Mouse (Mus musculus): ENCODE results near the gene Klhl21. TPM values are rescaled to one million over a fixed set of nuclear protein-coding genes. Genes with fewer than 3 reads are reported as not detected.

Gene Klhl21
- polyA plus RNA-seq, 1 experiment = 13.3 TPM

DNA sequence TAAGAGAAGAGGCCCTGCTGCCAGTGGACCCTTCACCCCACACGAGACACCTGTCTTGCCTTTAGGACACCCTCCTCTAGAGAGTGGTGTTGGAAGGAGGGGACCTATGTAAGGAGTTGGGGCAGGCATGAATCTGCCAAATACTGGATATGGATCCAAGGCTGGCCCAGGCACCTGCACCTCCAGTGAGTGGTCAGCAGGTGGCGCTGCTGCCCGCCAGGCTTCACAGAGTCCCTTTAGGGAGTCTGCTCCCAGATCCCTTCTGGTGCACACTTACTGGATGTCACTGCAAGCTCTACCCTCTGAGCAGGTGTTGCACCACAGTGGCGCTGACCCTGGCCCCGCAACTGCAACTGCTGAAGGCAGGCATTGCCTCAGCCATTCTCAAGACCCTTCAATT is 27.2 kb upstream of the Klhl21 start:
- H3K4me3 ChIP-seq (ENCODE audit: insufficient read depth, low read length) = no peak overlapping the region
- peaks cover 3% of the 10 kb centered on the region for H3K4me1 ChIP-seq (ENCODE audit: control insufficient read depth, insufficient read depth, low read length)
- H3K27ac ChIP-seq (ENCODE audit: insufficient read depth, low read depth, low read length) = no peak overlapping the region
- TF ChIP-seq POLR2A (IDR thresholded peaks at IDR 0.05; ENCODE audit: borderline replicate concordance, low read depth, low read length) (no peak), CTCF (IDR thresholded peaks at IDR 0.05; ENCODE audit: low read depth, low read length) (peak; percentile 87; the same call in 1 of the 2 replicates)

DNA sequence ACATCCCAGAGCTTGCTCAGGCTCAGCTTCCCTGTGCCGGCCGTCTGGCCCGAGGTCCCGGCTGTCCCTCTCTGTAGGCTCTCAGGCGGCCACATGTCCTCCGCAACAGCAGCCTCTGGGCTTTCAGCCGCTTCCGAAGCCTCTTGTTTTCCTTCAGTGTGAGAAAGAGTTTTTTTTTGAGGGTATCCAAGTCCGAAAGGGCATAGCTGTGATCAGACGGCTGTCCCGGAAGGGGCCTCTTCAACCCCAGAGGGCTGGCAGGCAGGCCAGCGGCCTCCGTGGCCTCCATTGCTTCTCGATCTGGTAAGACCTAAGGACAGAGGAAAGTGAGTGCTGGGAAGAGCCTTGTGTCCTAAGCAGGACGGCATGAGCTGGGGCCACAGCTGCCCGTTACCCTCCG is 25.6 kb upstream of the Klhl21 start:
- no peak overlapping the region for H3K4me3 ChIP-seq (ENCODE audit: insufficient read depth, low read length)
- no peak for TF ChIP-seq CTCF (IDR thresholded peaks at IDR 0.05; ENCODE audit: low read depth, low read length)
- no peak for TF ChIP-seq POLR2A (IDR thresholded peaks at IDR 0.05; ENCODE audit: borderline replicate concordance, low read depth, low read length)
- H3K27ac ChIP-seq (ENCODE audit: insufficient read depth, low read depth, low read length) = no peak overlapping the region
- H3K4me1 ChIP-seq (ENCODE audit: control insufficient read depth, insufficient read depth, low read length) = peaks cover 10% of the 10 kb centered on the region

DNA sequence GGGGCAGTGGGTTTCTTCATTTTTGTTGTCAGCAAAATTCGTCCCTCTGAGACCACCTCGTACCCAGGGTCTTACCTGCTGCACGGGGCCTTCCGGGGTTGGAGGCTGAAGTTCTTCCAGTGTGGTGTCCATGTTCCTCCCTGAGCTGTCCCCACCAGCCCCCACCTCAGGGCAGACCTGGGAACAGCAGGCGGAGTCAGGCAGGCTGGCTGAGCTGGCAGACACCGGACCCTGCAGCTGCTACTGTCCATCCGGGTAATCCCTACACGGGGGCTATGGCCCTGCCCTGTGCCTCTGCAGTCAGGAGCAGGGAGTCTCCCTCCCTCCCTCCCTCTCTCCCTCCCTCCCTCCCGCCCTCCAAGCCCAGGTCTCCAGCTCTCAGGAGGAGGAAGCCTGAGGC is 25.0 kb upstream of the Klhl21 start:
- TF ChIP-seq CTCF (IDR thresholded peaks at IDR 0.05; ENCODE audit: low read depth, low read length) = no peak
- no peak for TF ChIP-seq POLR2A (IDR thresholded peaks at IDR 0.05; ENCODE audit: borderline replicate concordance, low read depth, low read length)
- peaks cover 9% of the 10 kb centered on the region for H3K4me1 ChIP-seq (ENCODE audit: control insufficient read depth, insufficient read depth, low read length)
- no peak overlapping the region for H3K4me3 ChIP-seq (ENCODE audit: insufficient read depth, low read length)
- H3K27ac ChIP-seq (ENCODE audit: insufficient read depth, low read depth, low read length) = no peak overlapping the region

DNA sequence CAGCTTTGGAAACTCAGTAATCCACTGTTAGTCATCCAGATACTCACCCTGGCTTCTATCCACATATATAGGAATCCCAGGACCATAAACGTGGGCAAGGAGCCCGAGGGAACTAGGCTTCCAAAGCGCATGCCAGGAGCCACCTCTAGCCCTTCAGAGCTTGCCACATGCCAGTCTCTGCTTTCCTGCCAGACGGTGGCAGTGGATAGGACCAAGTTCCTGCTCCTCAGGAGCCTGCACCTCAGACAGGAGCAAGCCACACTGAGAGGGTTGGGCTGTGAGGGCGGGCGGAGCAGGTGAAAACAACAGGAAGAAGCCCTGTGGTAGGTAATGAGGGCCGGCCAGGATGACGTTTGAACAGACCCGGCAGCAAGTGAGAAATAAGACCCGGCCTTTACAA is 22.7 kb upstream of the Klhl21 start:
- Histone ChIP-seq H3K4me1 (ENCODE audit: control insufficient read depth, insufficient read depth, low read length) (peaks cover 9% of the 10 kb centered on the region), H3K4me3 (ENCODE audit: insufficient read depth, low read length) (no peak overlapping the region), H3K27ac (ENCODE audit: insufficient read depth, low read depth, low read length) (no peak overlapping the region)
- TF ChIP-seq CTCF (IDR thresholded peaks at IDR 0.05; ENCODE audit: low read depth, low read length) = no peak
- TF ChIP-seq POLR2A (IDR thresholded peaks at IDR 0.05; ENCODE audit: borderline replicate concordance, low read depth, low read length) = no peak

DNA sequence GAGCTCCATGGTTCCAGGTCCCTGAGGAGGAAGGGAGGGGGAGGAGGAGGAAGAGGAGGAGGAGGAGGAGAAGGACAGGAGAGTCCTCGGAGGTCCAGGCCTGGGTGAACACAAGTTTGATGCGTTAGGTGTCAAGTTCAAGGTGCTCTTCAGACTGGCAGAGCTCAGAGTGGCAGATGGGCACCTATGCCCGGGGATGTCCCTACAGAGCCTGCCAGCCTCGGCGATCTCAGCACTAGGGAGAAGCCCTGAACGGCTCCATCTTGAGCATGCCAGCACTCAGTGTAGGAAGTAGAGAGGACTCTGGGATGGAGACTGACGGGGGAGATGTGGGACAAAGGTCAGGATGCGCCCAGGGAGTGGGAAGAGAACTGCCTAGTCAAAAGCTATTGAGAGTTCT is 22.0 kb upstream of the Klhl21 start:
- TF ChIP-seq POLR2A (IDR thresholded peaks at IDR 0.05; ENCODE audit: borderline replicate concordance, low read depth, low read length) = no peak
- TF ChIP-seq CTCF (IDR thresholded peaks at IDR 0.05; ENCODE audit: low read depth, low read length) = no peak
- peaks cover 9% of the 10 kb centered on the region for H3K4me1 ChIP-seq (ENCODE audit: control insufficient read depth, insufficient read depth, low read length)
- no peak overlapping the region for H3K4me3 ChIP-seq (ENCODE audit: insufficient read depth, low read length)
- no peak overlapping the region for H3K27ac ChIP-seq (ENCODE audit: insufficient read depth, low read depth, low read length)

DNA sequence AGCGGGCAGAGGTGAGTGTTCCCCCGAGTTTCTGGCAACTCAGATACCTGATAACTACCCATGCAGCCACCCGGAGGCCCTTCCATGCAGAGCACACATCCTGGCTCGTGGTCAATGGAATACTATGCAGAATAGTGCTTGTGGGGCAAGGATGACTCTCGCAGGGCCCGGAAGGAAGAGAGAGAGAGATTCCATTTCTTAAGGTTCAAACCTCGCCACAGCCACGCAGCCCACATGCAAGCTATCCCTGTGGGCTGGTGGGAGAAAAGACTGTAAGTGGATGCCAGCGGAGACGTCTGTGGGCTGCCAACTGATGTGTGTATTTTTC is 20.6 kb upstream of the Klhl21 start:
- H3K27ac ChIP-seq (ENCODE audit: insufficient read depth, low read depth, low read length) = no peak overlapping the region
- H3K4me3 ChIP-seq (ENCODE audit: insufficient read depth, low read length) = peak overlapping the region; percentile 91
- H3K4me1 ChIP-seq (ENCODE audit: control insufficient read depth, insufficient read depth, low read length) = peaks cover 9% of the 10 kb centered on the region
- no peak for TF ChIP-seq POLR2A (IDR thresholded peaks at IDR 0.05; ENCODE audit: borderline replicate concordance, low read depth, low read length)
- no peak for TF ChIP-seq CTCF (IDR thresholded peaks at IDR 0.05; ENCODE audit: low read depth, low read length)

DNA sequence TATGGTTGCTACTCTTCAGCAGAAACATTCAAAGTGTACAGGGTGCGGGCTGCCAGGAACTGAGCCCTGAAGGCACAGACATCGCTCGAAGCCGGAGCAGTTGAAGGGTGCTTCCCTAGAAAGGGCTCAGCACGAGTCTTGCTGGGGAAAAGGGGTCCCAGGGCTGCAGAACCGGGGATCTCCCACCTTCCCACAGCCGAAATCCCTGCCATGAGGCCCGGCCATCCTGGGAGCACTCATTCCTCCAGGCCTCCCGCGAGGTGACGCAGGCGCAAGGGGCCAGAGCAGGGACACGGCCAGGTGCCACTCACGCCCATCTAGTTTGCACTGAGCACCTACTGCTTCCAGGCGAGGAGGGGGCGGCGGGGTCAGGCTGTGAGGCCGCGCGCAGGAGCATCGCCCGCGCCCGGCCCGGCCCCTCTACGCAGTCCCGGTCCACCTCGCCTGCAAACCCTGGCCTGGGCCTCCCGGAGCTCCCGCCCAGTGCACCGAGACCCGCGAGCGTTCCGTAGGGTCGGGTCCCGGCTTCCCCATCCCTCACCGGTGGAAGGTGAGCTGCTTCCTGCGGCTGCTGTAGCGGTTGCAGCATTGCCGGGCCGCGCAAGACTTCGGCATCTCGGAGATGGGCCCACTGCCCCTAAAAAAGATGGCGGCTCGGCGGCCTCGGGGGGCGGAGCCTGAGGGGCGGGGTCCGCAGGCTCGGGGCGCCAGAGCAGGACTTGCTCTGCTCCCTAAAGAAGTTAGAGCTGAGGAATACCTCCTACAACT is 20.1 kb upstream of the Klhl21 start, which contains the start of gene Thap3:
Gene Thap3 (minus strand): TSS at position 656 of the 768 bp plus-strand sequence.
- Histone ChIP-seq H3K27ac (ENCODE audit: insufficient read depth, low read depth, low read length) (no peak within 1 kb of the TSS), H3K4me3 (ENCODE audit: insufficient read depth, low read length) (peak within 1 kb of the TSS; percentile 91), H3K4me1 (ENCODE audit: control insufficient read depth, insufficient read depth, low read length) (peaks cover 9% of the 10 kb centered on the region)
- TF ChIP-seq POLR2A (IDR thresholded peaks at IDR 0.05; ENCODE audit: borderline replicate concordance, low read depth, low read length) = no peak
- TF ChIP-seq CTCF (IDR thresholded peaks at IDR 0.05; ENCODE audit: low read depth, low read length) = no peak

DNA sequence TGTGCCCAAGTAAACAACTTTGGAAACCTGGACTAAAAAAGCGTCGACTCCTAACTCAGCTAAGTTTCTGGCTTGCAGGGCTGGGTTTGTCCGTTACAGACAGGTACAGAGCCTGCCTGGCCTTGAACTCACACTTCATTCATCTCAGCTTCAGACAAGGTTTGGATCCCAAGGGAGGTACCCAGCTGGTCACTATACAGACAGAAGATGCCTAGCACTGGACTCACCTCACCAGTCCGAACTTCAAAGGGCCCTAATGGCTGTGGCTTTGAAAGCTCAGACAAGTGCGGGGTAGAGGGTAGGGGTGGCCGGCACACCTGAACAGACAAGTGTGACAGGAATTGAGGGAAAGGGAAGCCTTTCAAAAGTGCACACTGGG is 19.5 kb upstream of the Klhl21 start:
- TF ChIP-seq CTCF (IDR thresholded peaks at IDR 0.05; ENCODE audit: low read depth, low read length) (no peak), POLR2A (IDR thresholded peaks at IDR 0.05; ENCODE audit: borderline replicate concordance, low read depth, low read length) (no peak)
- H3K4me3 ChIP-seq (ENCODE audit: insufficient read depth, low read length) = peak overlapping the region; percentile 91
- peaks cover 9% of the 10 kb centered on the region for H3K4me1 ChIP-seq (ENCODE audit: control insufficient read depth, insufficient read depth, low read length)
- H3K27ac ChIP-seq (ENCODE audit: insufficient read depth, low read depth, low read length) = no peak overlapping the region

DNA sequence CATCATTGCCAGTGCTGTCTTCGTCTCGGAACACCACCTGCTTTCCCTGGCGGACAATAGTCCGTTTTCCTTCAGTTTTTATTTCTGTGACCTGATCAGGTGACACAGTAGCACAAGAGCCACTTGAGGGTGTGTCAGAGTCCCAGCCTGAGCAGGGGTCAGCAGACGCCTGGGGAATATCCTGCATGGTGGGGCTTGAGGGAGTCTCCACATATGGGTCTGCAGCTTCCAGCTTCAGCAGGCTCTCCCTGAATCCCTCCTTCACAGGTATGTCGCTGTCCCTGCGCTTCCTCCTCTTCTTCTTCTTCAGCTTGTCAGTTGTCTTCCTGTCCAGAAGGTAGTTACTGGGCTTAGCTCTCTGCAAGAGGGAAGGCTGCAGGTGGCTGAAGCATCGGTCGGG is 16.5 kb upstream of the Klhl21 start:
- TF ChIP-seq POLR2A (IDR thresholded peaks at IDR 0.05; ENCODE audit: borderline replicate concordance, low read depth, low read length) (no peak), CTCF (IDR thresholded peaks at IDR 0.05; ENCODE audit: low read depth, low read length) (no peak)
- no peak overlapping the region for H3K27ac ChIP-seq (ENCODE audit: insufficient read depth, low read depth, low read length)
- peaks cover 7% of the 10 kb centered on the region for H3K4me1 ChIP-seq (ENCODE audit: control insufficient read depth, insufficient read depth, low read length)
- H3K4me3 ChIP-seq (ENCODE audit: insufficient read depth, low read length) = no peak overlapping the region

DNA sequence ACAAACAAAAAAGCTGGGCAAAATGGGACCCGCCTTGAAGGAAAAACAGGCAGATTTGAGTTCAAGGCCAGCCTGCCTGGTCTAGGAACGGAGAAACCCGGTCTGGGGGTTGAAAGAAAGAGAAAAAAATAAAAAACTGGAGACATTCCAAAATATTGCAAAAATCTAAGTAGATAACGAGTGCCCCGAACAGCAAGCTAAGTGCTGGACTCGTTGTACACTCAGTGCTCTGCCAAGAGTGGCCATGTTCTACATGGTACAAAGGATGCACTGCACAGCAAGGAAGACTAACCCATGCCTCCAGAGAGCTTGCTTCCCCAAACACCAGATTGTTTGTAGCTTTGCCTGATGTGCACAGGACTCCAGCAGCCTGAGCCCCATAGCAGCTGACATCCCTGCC is 15.6 kb upstream of the Klhl21 start:
- H3K4me1 ChIP-seq (ENCODE audit: control insufficient read depth, insufficient read depth, low read length) = peaks cover 6% of the 10 kb centered on the region; the same call in 1 of the 2 replicates
- H3K4me3 ChIP-seq (ENCODE audit: insufficient read depth, low read length) = no peak overlapping the region
- TF ChIP-seq CTCF (IDR thresholded peaks at IDR 0.05; ENCODE audit: low read depth, low read length) = no peak
- no peak for TF ChIP-seq POLR2A (IDR thresholded peaks at IDR 0.05; ENCODE audit: borderline replicate concordance, low read depth, low read length)
- no peak overlapping the region for H3K27ac ChIP-seq (ENCODE audit: insufficient read depth, low read depth, low read length)

Data from bone marrow macrophage, adult 2 months (primary cell).